Mouse (Mus musculus): Measurements from ENCODE around the gene Txnrd1.

Txnrd1 gene

DNA sequence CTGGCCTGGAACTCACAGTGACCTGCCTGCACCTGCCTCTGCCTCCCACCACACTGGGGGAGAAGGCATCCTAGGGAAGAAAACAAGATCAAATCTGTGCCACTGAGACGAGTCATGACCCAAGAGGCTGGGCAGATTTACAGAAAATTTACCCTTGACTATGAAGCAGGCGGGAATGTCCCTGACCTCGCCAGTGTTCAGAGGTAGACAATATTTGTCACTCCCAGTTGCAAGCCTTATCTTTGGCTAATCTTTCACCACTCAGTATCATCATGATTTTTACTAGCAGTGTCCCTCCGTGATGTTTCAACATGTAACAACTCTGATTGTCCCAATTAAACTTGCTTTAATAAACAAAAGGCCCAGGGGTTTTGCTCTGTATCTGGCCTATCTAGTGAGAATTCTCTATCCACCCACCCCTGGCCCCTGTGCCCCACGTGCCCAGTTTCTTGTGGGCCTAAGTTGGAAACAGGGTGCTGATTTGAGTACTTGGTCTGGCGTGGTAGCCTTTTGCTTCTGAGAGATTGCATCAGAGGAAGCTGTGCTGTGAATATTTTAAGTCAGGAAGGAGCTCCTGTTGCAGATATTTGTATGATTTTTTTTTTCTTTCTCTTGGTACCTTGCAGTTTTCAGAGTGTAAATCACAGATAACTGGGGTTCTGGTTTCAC is 34.8 kb downstream of the Txnrd1 start:
- no peak for DNase-seq

DNA sequence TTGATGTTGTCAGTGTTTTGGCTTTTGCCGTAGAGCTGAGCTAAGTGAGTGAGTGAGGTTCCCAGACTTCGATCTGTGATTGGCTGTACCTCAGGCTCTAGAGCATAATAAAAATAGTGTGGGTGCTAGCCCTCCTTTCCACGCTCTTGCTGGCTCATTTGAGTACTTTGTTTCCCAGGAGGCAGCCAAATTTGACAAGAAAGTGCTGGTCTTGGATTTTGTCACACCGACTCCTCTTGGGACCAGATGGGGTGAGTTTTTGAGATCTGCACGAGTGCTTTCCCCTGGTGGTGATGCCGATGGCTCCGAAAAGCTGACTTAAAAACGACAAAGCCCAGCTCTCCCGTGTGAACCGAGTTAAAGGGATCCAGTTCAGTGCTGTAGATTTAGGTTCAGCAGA is 41.7 kb downstream of the Txnrd1 start:
- no peak for DNase-seq

DNA sequence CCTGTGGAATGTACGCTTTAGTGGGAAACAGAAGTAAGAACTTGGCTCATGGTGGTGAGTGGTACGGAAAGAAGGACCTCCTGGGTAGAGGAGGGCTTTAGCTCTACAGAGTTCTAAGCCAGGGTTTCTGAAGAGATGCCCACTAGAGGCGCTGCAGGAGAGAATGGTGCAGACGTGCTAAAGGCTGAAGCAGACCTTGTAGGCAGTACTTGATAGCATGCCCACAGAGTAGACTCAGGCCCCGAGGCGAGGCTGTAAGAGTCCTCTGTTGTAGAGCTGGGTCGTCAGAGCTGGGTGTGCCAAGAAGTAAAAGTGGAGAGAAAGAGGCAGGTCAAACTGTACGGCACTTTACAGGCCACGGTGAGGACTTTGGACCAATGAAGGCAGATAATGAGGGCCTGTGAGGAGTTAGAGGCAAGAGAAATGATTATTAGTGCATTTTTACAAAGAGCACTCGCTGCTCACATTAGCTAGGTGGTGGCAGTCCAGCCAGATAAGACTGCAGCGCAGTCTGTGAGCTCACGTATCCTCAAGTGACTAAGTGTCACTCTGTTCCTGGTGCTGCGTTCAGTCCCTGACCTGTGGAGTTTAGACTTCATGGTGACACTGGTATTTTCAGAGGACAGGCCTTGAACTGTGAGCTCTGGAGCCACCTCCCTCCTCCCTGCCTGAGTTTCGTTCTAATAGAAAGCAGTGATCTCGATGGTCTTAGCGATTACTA is 42.5 kb downstream of the Txnrd1 start:
- peak; percentile 34 for DNase-seq

DNA sequence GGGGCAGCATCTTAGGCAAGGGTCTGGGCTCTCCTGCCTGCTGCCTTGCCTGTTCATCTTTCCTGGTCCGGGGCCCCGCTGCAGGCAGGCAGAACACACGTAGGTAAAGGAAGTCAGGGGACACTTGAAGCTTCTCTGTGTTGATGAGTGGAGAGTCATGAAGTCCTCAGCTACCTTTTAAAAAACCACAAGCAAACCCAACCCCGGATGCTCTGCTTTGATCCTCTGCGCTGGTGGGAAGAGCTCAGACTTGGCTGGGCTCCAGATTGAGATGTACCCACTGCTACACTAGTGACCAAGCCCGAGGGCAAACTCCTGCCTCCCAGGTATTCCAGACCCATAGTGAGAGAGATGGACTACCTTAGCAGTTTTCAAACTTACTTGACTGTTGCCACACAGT is 53.6 kb downstream of the Txnrd1 start:
- no peak for DNase-seq

DNA sequence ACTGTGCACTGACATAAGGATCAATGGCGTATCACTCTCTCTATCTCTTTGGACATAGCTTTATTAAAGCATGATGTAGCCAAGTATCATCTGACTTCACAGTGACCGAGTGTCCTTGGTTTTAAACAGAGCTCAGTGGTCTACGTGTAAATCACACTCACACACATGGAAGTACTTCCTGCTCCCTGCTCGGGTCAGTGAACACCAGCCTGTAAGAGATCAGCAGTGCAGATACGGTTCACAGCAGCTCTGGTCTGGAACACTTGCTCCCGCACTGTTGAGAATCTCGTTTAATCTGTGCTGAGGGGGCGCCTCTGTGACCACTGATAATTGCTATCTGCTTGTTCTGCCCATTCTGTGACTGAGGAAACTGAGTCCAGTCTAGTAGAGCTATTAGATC is 54.8 kb downstream of the Txnrd1 start:
- no peak for DNase-seq

DNA sequence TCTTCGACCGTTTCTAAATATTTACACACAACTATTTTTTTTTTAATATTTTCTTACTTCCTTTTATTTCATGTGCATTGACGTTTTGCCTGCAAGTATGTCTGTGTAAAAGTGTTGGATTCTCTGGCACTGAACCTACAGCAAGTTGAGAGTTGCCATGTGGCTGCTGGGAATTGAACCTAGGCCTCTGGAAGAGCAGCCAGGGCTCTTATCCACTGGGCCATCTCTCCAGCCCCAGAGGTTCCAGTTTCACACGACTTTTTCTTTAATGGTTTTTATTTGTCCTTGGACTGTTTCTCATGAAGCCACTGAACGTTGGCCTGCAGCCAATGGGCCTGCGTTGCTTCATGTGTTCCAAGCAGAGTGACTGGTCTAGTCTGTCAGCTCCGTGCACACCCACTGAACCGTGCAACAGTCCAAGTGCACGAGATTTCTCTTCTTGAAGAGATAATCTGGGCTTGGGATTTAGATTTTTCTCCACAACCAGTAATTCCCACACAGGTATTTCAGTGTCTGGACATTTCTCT is 55.8 kb downstream of the Txnrd1 start:
- DNase-seq = no peak

DNA sequence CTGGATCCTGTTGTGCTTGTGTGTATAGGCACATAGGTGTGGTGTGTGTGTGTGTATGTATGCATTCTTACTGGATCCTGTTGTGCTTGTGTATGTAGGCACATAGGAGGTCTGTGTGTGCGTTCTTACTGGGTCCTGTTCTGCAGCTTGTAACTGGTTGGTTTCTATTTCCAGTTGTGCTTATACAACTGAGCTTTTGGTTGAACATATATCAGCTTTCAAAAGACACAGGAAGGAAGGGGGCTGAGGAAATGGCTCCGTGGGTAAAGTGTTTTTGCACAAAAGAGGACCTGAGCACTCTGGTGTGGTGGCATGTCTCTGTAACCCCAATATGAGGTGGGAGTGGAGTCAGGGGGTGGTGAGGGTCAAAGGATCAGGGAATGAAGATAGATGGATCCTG is 57.2 kb downstream of the Txnrd1 start:
- DNase-seq = no peak

DNA sequence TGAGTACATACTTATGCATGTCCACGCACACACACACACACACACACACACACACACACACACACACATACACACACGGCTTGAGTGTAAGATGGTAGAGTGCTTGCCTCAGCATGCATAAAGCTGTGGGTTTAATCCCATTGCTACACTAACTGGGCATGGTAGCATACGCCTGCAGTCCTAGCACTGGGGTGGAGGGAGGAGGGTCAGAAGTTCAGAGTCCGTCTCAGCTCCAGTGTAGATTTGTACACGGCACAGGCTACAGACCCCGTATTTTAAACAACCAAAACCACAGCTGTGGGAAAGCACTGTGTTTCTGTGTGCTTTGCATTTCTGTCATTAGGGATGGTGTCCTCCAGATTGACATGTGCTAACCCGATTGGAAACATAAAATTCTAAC is 57.7 kb downstream of the Txnrd1 start:
- no peak for DNase-seq

DNA sequence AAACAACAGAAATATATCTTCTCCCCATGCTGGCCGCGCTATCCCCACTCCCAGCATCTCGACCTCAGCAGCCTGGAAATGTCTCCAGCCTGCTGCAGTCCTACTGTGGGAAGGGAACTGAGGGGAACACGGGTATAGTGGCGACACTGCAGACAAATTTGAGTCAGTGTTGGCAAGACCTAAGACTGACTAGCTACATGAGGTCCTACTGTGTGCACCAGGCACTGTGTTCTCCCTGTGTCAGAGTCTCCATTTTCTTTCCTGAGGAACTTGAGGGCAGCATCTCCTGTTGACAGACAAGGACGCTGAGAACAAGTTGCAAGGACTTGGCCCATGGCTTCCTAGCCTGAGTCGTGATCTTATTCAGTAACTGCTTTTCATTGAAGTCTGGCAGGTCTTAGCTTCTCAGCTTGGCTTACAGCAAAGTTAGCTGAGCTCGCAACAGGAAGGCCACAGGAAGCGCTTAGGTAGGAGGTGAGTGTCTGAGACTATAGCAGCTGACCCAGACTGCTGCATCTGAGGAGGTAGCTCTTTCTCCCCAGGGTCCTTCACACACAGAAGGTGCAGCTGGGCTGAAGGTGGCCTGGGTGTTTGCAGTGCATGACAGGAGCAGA is 58.8 kb downstream of the Txnrd1 start:
- no peak for DNase-seq

DNA sequence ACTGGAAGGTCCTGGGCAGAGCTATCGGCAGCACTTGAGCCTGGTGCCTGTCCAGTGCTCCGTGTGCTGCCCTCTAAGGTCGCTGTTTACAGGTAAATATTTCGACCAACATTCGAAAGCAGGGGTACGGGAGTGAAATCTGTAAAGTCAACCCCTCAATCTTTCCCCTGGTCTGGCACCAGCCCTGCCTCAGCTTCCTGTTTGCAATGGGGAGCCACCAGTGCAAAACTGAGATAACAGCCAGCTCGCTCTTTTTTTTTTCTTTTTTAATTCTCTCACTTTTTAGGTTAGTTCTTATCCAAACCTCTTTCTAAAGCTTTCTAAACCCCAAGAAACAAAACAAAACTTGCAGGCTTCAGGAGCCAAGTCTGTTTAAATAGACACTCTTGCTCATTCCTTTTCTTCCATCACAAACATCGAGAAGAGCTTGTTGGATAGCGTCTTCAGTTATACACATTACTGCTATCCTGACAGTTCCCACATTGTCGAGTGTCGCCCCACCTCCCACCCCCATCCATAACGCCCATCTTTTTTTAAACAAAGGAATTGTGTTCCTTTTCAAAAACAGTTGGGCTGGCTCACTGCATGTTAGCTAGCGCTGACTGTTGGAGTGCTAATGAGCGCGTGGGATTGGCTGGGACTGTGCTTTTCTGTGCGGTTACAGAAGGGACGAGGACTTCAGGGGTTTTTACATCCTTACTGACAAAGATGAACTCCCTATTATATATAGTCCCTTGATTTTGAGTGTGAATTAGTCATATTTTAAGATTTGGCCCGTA is 60.3 kb downstream of the Txnrd1 start:
- peak; percentile 71 for DNase-seq

DNA sequence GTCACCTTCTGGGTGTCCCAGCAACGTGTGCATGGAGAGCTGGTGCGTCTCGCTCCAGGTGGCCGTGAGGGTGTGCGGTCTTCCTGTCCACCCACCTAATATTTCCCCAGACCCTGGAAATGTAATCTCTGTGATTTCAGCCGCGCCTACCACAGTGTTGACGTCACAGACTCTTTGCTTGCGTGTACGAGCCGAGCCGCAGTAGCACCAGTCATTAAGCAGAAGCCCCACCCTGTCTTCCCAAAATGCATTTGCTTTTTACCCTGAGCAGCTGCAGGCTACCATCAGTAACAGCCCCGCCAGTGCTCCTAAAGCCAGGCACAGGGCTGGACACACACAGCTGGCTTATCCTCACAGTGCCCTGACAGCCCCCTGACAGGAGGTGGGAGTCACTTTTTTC is 64.2 kb downstream of the Txnrd1 start:
- no peak for DNase-seq

DNA sequence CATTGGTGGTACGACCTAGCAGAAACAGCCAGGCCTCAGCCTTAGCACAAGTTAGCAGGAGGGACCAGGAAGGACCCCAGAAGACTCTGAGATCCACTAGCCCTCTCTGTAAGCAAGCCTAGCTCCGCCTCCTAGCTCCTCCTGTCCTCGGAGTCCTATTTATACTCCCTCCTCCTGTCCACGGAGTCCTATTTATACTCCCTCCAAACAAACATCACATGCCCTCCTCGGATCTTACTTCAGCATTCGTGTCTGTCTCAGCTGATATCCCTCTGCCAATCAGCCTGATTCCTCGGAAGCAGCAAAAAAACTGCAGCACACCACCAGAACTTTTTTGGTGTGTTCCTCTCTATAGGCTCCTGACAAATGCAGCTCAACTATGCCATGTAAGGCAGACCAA is 65.1 kb downstream of the Txnrd1 start:
- no peak for DNase-seq

DNA sequence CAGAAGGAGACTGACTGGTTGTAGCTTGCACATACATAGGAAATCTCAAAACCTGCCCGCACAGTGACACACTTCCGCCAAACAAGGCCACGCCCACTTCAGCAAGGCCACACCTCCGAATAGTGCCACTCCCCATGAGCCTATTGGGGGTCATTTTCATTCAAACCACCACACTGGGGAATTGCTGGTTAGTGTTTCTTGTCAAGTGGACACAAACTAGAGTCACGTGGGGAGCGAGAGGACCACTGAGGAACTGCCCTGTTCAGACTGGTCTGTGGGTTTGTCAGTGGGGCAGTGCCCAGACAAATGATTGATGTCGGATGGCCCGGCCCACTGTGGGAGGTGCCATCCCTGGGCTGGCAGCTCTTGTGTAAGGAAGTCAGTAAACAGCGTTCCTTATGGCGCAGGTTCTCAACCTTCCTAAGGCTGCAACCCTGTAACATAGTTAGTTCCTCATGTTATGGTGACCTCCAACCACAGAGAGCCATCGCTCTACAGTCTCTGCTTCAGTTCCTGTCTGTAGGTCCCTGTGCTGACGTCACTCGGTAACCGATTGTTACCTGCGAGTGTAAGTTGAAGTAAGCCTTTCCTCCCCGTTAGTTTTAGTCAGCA is 66.2 kb downstream of the Txnrd1 start:
- DNase-seq = no peak

DNA sequence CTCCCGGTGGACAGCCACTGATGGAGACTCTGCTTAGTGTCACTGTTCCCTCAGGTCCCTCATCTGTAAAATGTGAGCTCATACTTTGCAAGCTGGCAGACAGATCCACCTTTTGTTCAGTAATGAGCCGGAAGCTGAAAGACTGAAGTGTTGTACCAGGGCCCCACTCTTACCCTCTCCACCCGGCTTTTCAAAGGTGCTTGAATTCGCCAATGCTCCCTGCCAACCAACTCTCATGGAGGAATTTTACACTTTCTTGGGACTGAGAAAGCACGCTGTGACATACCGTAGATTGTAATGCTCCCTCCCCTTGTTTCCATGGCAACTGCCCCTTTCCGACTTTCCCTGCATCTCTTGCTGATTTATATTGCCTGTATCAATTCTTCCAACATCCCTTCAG is 66.8 kb downstream of the Txnrd1 start:
- peak; percentile 27 for DNase-seq

DNA sequence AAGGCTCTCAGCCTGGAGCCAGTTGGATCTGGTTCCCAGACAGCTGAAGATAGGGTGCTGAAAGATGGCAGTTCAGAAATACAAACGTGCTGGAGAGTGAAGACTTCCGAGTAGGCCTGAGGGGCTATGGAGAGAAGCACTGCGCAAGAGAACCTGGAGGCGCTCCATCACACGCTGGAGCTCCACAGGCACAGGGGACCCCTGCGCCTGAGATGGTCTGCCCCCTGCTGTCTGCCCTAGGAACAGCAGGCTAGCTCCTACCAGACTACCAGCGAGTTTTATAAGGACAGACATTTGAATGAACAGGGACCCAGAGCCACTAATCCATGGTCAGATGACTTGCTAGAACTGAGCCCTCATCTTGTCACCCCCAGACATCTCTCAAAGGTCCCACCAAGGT is 67.7 kb downstream of the Txnrd1 start:
- DNase-seq = peak; percentile 72

DNA sequence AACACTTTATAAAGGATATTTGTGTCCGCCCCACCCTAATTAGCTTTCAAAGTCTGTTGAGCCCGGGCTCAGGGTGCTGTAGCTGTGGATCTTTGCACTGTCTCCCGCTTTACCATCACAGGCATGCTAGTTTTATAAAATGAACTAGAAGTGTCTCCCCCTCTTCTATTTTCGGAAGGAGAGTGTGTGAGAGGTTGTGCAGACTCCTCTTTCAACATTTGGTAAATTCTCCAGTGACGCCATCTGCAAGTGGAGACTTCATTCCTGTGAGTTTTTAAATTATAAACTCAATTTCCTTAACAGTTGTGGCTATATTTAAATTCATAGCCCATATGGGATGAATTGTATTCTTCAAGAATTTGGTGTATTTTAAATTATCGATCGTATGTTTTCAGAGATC is 74.8 kb downstream of the Txnrd1 start:
- DNase-seq = no peak

DNA sequence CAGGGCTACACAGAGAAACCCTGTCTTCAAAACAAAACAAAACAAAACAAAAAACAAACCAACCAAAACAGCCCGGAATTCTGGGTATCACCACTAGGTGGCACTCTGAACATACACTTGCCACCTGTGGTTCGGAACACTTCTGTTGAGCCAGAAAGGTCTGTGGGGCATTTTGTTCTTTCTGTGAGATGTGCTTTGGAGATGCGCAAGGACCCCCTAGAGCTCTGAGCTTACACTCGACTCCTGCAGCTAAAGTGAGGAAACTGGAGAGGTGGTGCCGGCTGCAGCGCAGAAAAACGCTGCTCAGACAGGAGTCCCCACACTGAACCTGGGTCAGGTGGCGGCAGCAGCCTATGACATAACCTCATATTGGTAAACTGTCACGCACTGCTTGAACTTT is 75.6 kb downstream of the Txnrd1 start:
- peak; percentile 34 for DNase-seq

DNA sequence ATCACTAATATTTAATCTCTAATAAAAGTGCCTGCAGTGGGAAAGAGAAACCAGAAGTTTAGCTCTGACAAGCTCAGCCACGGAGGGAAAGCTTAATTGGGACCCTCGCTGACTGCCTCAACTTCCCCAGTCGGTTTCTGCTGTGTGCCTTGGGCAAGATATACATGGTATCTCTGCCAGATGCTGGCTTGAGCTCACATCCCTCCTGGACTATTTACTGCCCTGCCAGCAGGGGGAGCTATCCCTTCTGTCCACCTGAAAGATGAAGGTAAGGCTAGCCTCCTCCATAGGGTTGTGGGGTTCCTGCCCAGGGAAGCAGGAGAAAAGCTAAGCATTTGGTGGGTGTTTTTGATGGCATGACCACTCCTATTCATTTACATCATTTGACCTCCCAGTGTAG is 76.4 kb downstream of the Txnrd1 start:
- no peak for DNase-seq

DNA sequence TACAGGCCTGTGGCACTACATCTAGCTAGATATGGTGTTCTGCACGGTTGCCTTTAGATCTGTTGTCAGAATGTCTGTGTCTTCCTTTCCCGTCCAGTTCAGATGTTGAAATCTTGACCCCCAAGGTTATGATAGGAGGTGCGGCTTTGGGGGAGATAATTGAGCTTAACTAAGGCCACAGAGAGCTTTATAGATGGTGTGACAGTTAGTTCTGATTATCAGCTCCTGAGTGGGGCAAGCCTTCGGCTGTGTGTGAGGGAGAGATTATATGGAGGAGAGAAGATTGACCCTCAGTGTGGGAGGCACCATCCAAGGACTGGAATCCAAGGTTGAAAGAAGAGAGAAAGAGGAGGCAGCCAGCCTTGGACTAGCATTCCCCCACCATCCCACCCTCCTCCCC is 79.5 kb downstream of the Txnrd1 start:
- no peak for DNase-seq

DNA sequence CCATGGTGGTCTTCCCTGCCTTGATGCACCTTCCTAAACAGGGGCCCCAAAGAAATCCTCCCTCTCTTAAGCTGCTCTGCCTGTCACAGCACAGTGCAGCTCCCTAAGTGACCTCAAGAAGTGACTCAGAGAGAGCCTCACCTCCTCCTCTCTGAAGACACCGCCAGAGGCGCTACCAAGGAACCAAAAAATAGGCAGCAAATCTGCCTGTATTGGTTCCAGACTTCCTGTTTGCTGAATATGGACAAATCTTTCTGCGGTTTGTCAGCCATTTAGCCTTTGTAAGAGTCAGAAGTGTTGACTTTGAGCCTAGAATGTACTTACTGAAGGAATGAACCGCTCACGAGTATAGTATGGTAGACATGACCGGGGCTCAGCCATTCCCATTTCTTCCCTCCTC is 80.0 kb downstream of the Txnrd1 start:
- DNase-seq = no peak

DNA sequence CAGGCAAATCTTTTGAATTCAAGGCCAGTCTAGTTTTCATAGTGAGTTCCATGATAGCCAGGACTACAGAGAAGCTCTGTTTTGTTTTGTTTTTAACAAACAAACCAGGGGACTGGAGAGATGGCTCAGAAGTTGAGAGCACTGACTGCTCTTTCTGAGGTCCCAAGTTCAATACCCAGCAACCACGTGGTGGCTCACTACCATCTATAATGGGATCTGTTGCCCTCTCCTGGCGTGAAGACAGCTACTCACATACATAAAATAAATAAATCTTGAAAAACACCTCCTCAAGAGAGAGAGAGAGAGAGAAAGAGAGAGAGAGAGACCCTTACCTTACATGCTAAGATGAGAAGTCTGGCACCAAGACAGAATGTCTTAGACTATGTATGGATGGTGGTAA is 84.9 kb downstream of the Txnrd1 start:
- DNase-seq = no peak

DNA sequence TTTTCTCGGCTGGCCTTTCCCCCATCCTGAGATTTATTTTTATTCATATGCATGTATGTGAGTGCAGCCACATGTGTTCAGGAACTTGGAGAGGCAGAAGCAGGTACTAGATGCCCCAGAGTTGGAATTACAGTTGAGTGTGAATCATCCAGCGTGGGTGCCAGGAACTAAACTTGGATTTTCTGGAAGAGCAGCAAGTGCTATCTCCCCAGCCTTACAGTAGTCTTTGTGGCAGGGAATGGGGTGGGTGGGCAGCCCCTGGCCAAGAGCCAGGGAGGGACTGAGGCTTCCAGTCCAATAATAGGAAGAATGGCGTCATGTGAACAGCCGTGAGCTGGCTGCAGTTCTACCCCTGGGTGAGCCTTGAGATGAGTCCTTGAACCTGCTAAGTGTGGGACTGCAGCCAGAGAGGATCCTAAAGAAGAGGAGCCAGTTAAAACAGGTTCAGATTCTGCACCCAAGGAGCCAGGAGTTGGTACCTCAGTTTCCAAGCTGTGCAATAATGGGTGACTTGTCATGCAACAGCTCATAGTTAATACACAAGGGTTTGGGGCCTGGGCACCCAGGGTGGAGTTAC is 85.7 kb downstream of the Txnrd1 start:
- DNase-seq = peak; percentile 87

DNA sequence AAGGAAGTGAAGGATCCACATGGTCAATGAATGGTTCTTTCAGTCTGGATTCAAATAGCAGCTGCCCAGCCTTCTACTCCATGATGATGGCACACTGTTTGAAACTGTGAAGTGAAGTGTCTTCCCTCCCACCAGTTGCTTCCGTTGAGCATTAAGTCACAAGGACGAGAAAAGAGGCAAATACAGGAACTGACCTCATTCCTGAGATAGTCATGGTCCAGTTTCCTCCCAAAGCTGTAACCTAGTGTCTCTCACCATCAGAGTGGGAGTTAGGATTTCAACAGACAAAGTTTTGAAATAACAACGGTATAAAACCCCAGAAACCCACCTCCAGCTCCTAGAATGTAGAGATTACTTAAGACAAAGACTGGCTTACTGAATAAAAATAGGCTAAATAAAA is 89.8 kb downstream of the Txnrd1 start:
- no peak for DNase-seq

Measured in right cerebral cortex, adult 18-20 months (tissue).